Mouse (Mus musculus) olfactory bulb, adult 2 months (tissue): ENCODE data around the gene Myo1b. TPM values are rescaled to one million over a fixed set of nuclear protein-coding genes. Genes with fewer than 3 reads are reported as not detected.

Experiments used
- H3K27ac ChIP-seq: fragments of 200-500 bp; 2 replicates; pipeline ENCODE4 v1.5.1; 2012; ENCODE audit warnings: low read depth, low read length; ENCODE audit not compliant: insufficient read depth
- H3K4me1 ChIP-seq: fragments of 200-500 bp; 2 replicates; pipeline ENCODE4 v1.6.1; 2012; ENCODE audit warnings: low read length; ENCODE audit not compliant: control insufficient read depth, insufficient read depth
- H3K4me3 ChIP-seq: fragments of 200-500 bp; 2 replicates; pipeline ENCODE4 v1.5.1; 2012; ENCODE audit warnings: mild to moderate bottlenecking, low read depth, low read length, moderate library complexity; ENCODE audit not compliant: insufficient read depth
- CTCF ChIP-seq: fragments of 200-500 bp; IDR thresholded peaks from 2 replicates; pipeline ENCODE4 v1.5.1; 2012; ENCODE audit warnings: low read depth, mild to moderate bottlenecking, low read length, moderate library complexity; ENCODE audit not compliant: insufficient read depth
- POLR2A ChIP-seq: fragments of 200-500 bp; IDR thresholded peaks from 2 replicates; pipeline ENCODE4 v1.6.1; 2012; ENCODE audit warnings: mild to moderate bottlenecking, low read depth, low read length, moderate library complexity; ENCODE audit not compliant: insufficient read depth
- WGBS: fragments of 180-500 bp; shearing (Covaris S2); methylation state at CpG from one replicate; pipeline ENCODE4 v1.1.7; 2018; 5-methylcytosine and 5-hydroxymethylcytosine counted together
- polyA plus RNA-seq: library from polyadenylated mRNA; stranded (reverse); fragments of >200 nt; gene quantifications from 2 replicates; pipeline ENCODE4 v1.2.4, GENCODE M21; 2012; ENCODE audit warnings: low replicate concordance; ENCODE audit not compliant: missing spikeins, insufficient read depth, insufficient read length

Gene Myo1b
- polyA plus RNA-seq, 1 experiment: not detected

DNA sequence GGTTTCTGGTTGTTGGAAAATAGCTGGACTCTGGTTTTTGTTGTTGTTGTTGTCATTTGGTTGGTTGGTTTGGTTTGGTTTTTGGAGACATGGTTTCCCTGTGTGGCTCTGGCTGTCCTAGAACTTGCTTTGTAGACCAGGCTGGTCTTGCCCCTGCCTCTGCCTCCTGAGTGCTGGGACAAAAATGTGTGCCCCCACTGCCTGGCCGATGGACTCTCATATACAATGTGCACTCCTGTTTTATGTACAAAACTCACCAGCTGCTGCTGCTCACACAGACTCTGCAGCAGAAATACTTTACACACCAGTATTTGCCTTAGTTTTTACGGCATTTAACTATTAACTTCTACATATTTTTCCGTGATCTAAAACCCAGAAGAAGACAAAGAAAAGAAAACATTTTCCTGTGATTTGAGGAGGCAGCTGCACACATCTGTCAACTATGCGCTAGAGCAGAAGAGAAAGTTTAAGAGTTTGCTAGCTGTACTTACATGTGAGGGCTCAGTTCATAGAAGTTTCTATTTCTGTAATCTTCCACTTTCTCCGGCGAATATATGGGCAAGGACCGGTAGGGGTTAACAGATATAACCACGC, 52.9 kb downstream of the Myo1b start:
- TF ChIP-seq CTCF (no peak), POLR2A (no peak)
- Histone ChIP-seq H3K4me3 (no peak overlapping the region), H3K4me1 (no peaks in the 10 kb centered on the region), H3K27ac (no peak overlapping the region)
- 92% methylated on average over 8 of the region's 8 CpGs for WGBS

DNA sequence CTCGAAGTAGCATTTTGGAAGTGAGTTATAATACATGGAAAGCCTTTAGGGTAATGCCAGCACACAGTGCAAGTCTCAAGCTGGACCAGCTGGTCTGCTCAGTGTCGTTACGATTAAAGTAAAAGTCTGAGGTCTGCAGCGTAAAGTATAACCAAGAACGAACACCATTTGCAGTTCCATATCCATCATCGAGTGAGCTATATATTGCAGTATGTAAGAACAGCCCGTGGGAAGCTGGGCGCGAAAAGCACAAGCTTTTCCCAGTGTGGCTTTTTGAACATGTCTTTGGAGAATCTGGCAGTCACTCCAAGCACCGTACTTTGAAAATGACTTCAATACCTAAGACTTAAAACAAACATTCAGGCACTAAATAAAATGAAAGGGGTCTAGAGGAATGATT, 55.0 kb downstream of the Myo1b start:
- 93% methylated on average over 10 of the region's 10 CpGs for WGBS
- no peak overlapping the region for H3K27ac ChIP-seq

GRCm38 (mm10) chr1:51856946-51857345, 58.9 kb downstream of the Myo1b start:
- H3K4me3 ChIP-seq: no peak overlapping the region
- 95% methylated on average over 4 of the region's 4 CpGs for WGBS
- TF ChIP-seq CTCF: no peak
- TF ChIP-seq POLR2A: no peak

More for the DNA sequence above, 55.0 kb downstream of the Myo1b start:
- no peak overlapping the region for H3K4me3 ChIP-seq
- TF ChIP-seq POLR2A (no peak), CTCF (no peak)
- H3K4me1 ChIP-seq: no peaks in the 10 kb centered on the region

DNA sequence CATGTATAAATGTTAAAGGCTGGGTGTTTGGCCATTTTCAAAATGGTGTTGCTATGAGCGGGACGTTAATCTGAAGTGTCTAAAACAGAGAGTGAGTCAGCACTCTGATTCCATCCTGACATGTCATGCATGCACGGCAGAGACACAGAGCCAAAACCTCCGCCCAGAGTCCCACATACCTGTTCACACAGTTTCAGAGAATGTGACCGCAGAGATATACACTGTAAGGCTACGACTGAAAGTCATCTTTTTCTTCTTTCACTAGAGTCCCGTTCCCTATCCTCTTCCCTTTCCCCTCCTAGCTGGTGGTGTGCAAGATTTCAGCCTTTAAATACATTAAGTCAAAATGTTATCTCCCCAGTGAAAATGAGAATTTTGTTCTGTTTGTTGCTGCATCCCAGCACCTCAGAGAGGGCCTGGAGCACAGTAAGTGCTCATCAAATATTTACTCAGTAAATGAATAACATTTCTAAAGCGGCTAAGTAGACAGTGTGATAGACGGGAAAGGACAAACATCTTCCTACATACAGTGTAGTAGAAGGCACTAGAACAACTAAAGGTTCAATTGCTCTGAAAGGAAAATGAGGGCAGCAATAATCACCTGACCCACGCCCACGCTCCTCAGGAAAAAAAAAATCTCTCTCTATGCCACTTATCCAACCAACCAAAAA, 59.5 kb downstream of the Myo1b start:
- Histone ChIP-seq H3K4me1 (no peaks in the 10 kb centered on the region), H3K27ac (no peak overlapping the region), H3K4me3 (no peak overlapping the region)
- TF ChIP-seq CTCF (no peak), POLR2A (no peak)
- 91% methylated on average over 11 of the region's 11 CpGs for WGBS

More at GRCm38 (mm10) chr1:51856946-51857345, 58.9 kb downstream of the Myo1b start:
- Histone ChIP-seq H3K27ac (no peak overlapping the region), H3K4me1 (no peaks in the 10 kb centered on the region)

DNA sequence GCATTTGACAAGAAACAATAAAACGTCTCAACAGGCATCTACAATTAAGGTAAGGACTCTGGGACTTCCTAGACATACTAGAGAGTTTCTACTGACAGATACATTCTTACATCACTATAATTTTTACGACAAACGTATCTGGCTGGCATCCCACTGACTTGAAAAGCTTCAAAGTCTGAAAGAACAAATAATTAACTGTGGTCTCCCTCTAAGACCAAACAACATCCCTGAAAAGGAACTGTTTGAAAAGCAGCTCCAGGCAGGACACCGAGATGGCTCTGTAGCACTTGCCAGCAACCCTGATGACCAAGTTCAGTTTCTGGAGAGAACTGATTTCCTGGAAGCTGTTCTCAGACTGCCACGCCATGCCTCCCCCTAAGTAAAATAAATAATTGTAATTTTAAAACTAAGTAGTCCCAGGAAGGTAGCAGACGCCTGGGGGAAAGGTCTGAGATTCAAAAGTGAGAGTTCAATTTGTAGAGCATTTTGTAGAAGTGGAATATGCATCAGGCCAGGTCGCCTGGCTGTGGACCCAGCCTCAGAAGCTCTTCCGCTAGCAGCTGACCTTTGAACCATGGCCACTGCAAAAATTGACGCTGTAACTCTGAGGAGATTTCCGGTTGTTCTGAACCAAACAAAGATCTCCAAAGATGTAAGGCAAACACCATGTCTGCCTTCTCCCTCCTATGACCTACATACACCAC, 60.2 kb downstream of the Myo1b start:
- TF ChIP-seq CTCF (no peak), POLR2A (no peak)
- WGBS: 77% methylated on average over 10 of the region's 10 CpGs
- Histone ChIP-seq H3K4me1 (no peaks in the 10 kb centered on the region), H3K4me3 (no peak overlapping the region), H3K27ac (no peak overlapping the region)

- 72% methylated on average over 5 of the region's 5 CpGs for WGBS
- H3K27ac ChIP-seq: no peak overlapping the region
- H3K4me3 ChIP-seq: no peak overlapping the region
- H3K4me1 ChIP-seq: no peaks in the 10 kb centered on the region
- no peak for TF ChIP-seq POLR2A
Observed at GRCm38 (mm10) chr1:51852314-51852713, 63.6 kb downstream of the Myo1b start.

DNA sequence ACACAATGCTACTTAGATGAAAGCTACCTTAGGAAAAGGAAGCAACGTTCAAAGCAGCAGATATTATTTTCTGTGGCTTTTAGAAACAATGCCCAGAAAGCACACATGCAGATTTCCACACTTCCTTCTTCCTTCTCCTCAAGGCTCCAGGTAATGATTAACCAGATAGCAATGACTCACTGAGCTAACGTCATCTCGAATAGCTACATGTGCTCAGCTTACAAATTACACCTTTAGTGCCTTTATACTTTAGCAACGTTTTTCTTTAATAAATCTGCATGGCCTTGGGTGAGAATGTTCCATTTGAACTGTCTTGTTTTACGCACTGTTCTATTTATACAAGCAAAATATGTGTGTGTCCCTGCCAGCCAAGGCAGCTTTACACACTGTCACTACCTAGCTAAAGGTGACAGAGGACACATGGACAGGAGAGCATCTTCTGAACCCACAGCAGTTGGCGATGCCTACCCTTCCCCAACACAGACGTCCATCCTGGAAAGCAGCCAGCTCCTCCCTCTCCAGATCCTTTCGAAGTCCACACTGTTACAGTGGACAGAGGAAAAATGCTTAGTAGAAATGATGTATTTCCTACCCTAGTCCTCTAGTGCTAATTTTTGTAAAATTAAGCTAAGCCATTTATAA, 66.2 kb downstream of the Myo1b start:
- 51% methylated on average over 8 of the region's 8 CpGs for WGBS
- Histone ChIP-seq H3K27ac (no peak overlapping the region), H3K4me3 (no peak overlapping the region), H3K4me1 (no peaks in the 10 kb centered on the region)
- TF ChIP-seq CTCF (no peak), POLR2A (no peak)

GRCm38 (mm10) chr1:51845264-51846036, 70.4 kb downstream of the Myo1b start:
- TF ChIP-seq CTCF: no peak
- H3K4me1 ChIP-seq: no peaks in the 10 kb centered on the region
- WGBS: 88% methylated on average over 2 of the region's 2 CpGs

More at GRCm38 (mm10) chr1:51845264-51846036, 70.4 kb downstream of the Myo1b start:
- Histone ChIP-seq H3K27ac (no peak overlapping the region), H3K4me3 (no peak overlapping the region)
